Mouse (Mus musculus) urinary bladder, postnatal 4 days (tissue): ENCODE data around the gene Rbms2.
"Not testable (repeated sequence)": the region's sequence is repeated elsewhere in the genome, so short reads cannot be mapped to it uniquely, and the experiment has no call there.

Experiments used
- DNase-seq, 2 experiments: peaks; one replicate each; pipeline ENCODE4 v3.0.0; 2021 to 2022; ENCODE audit warnings: low spot score in 2 of 2

The Rbms2 gene

DNA sequence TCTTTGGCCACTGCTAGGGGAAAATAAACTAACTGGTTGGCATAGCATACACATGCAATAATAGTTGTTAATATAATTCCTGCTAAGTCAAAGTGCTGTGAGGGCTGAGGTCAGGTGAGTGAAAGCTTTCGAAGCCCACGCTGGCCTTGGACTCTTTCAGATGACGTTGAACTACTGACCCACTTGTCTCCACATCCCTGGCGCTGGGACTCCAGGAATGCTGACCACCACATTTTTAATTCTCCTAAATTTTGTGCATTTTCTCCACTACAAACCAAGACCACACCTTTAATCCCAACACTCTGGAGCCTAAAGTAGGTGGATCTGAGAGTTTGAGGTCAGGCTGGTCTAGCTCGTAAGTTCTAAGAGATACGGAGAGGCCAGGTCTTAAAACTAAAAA is 13.0 kb upstream of the Rbms2 start:
- no peak for DNase-seq

DNA sequence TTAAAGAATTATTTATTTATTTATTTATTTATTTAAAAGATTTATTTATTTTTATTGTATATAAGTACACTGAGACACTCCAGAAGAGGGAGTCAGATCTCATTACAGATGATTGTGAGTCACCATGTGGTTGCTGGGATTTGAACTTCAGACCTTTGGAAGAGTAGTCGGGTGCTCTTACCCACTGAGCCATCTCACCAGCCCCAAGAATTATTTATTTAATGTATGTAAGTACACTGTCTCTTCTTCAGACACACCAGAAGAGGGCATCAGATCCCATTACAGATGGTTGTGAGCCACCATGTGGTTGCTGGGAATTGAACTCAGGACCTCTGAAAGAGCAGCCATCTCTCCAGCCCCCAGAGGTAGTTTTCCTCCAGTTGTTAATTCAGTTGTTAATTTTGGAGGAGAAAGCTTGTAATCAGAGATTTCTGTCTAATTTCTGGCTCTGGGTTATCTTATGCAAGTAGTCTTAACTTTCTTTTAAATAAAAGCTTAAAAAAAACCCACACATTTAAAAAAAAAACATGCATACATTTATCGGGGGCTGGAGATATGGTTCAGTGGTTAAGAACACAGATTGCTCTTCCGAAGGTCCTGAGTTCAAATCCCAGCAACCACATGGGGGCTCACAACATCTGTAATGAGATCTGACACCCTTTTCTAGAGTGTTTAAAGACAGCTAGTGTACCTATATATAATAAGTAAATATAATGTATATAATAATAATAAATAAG is 12.1 kb upstream of the Rbms2 start:
- not testable (repeated sequence) for DNase-seq

DNA sequence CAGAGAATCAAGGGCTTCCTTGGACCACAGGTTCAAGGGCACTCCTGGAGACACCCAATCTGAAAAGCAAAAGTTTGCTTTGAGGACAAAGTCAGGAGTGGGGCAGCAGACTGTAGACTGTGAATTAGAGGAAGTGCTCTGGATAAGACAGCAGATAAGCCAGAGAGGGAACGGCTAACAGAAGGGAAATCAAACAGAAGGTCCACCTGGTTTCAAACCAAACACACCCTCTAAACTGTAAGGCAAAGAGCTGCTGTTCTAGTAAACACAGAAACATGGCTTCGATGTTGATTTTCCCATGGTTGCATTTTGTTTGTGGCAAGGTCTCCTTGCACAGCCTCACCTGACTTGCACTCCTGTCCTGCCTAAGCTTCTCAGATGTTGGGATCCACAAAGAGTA is 11.4 kb upstream of the Rbms2 start:
- no peak for DNase-seq

DNA sequence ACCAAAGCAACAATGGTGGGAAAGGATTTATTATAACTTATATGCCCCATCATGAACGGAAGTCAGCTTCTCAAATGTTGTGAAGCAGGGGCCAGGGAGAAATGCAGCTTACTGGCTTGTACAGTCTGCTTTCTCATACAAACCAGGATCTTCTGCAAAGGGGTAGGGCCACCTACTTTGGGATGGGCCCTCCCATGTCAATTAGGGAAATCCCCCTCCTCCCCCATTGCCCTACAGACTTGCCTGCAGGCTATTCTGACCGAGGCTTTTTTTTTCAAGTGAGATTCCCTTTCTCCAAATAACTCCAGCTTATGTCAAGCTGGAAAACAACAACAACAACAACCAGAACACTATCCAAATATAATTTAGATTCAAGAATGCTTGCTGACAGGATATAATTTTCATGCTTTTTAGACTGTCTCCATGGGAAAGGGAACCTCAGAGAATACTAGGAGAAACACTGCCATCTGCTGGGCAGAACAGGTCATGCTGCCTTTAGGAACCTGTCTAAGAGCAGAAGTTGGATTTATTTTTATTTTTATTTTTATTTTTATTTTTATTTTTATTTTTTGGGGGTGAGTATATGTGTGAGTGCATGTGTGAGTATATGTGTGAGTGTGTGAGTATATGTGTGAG is 8.3 kb upstream of the Rbms2 start:
- peak; percentile 31 to 81 for DNase-seq

DNA sequence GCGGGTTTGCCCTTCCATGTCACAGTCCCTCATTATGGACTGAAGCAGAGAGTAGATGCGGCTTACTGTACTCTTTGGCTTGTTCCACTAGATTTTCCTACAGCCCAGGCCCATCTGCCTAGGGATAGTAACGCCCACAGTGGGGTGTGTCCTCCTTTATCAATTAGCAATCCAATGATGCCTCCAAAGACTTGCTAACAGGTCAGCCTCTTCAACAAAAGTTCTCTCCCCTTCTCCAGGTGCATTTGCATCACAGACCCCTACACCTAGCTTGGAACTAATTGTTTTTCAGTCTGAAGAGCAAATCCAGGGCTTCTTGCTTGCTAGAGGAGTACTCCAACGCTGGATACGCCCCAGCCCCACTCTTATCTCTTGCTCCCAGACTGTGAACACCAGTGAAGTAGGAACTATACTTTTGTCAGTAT is 7.1 kb upstream of the Rbms2 start:
- no peak for DNase-seq

DNA sequence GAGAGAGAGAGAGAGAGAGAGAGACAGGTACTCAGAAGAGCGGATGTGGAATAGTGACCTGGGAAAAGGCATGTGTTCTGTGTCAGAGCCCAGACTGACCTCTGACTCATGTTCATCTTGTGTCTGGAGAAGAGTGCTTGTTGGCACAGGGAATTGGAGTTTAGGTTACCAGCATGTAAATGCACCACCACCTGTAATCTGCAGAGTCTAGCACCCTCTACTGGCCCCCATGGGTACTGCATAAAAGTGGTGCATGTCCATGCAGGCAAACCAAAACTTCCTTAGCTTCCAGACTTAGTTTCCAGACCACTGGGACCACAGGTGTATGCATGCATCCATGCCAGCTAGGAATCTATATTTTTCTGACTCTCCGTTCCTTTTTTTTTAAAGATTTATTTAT is 5.9 kb upstream of the Rbms2 start:
- DNase-seq: peak; percentile 66 to 77

DNA sequence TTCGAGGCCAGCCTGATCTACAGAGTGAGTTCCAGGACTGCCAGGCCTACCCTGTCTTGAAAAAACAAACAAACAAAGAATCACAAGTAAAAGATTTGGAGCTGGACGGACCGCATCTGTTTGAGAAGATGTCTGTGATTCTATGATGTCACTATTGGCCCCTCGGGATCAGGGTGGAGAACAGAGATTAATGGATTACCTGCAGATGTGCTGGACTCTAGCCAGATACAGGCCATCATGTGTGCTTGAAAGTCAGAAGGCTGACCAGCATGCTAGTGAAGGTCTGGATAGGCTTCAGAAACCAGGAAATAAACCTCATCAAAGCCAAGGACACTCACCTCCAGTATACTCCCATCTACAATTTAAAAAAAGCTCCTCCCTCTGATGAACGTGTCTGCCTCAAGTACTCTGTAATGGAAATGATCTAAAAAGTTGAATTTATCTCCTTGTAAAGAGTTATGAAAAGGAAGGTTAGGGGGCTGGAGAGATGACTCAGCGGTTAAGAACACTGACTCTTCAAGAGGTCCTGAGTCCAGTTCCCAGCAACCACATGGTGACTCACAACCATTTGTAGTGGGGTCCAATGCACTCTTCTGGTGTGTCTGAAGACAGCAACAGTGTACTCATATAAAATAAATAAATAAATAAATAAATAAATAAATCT is 5.3 kb upstream of the Rbms2 start:
- DNase-seq: no peak

DNA sequence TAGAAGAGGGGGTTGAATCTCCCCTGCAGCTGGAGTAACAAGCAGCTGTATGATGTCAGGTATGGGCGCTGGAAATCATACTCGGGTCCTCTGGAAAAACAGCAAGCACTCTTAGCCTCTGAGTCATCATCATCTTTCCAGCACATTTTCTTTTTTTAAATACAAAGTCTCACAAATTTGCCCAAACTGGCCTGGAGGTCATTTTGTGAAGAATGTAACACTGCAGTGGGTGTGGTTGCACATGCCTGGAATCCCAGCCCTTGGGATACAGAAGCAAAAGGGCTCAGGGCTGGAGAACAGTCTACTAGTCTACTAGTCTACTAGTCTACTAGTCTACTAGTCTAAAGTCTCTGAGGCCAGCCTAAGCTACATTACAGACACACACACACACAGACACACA is 4.2 kb upstream of the Rbms2 start:
- no peak for DNase-seq

DNA sequence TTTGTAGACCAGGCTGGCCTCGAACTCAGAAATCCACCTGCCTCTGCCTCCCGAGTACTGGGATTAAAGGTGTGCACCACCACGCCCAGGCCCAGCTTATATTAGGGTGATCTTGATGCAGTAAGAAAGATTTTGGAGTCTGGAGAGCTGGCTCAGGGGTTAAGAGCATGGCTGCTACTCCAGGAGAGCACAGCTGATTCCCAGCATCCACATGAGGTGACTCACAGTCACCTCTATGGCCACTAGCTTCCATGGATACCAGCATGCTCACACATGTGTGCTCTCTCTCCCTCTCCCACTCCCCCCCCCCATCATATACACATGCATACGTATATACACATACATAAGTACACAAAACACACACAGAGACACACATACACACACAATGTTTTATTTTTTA is 2.8 kb downstream of the Rbms2 start:
- no peak for DNase-seq

DNA sequence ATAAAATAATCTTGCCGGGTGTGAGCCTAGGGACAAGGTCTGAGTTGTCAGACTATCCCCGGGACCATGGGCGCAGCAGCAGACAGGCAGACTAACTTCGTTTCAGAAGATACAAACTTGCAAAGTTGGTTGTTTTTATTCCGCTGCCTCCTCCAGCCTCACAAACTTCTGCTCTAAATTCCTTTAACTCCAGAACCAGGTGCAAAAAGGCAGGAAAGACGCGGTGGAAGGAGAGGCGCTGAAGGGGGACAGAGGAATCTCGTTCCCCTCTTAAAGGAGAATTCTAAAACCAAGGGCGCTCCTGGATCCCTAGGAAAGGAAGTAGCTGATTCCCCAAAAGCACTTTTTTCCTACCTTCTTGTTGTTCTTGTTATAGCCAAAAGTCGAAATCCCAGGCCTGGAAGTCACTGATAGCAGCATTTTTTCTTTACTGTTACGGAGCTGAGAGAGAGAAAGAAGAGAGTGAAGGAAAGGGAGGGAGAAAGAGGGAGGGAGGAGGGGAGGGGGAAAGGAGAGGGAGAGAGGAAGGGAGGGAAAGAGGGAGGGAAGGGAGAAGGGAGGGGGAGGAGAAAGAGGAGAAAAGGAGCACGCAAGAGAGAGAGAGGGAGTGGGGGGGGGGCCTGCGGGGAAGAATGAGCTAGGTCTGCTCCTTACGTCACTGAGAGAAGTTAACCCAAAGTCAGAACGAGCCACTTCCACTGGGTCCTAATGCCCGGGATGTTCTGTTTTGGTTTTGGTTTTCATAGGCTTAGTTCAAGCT is 3.9 kb downstream of the Rbms2 start:
- peak; percentile 42 to 62 for DNase-seq

DNA sequence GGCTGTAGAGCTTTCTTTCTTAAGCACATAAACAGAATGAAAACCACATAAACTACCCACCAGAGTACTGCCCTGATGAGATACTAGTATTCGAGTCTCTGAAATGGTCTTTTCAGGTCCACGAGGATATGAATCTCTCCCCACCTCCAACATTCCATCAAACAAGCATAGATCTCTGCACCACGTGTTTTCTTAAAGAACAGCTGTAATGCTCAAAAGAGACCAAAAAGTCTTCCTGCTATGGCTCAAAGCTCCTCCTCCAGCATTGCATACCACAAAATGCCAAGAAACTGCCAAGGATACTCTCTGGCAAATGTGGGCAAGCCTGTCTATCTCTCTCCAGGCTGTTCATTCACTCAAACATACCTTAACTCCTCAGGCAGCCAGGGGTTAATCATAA is 4.8 kb downstream of the Rbms2 start:
- DNase-seq: no peak

DNA sequence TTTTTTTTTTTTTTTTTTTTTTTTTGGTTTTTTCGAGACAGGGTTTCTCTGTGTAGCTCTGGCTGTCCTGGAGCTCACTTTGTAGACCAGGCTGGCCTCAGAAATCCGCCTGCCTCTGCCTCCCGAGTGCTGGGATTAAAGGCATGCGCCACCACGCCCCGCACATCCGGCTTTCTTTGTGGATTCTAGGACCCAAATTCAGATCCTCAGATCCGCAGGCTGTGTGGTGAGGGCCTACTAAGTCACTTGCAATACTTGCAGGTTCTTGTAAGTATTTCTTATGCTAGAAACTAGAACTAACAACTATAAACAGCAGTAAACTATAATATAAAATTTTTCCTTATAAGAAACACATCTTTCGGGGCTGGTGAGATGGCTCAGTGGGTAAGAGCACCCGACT is 8.7 kb downstream of the Rbms2 start:
- DNase-seq: not testable (repeated sequence)

DNA sequence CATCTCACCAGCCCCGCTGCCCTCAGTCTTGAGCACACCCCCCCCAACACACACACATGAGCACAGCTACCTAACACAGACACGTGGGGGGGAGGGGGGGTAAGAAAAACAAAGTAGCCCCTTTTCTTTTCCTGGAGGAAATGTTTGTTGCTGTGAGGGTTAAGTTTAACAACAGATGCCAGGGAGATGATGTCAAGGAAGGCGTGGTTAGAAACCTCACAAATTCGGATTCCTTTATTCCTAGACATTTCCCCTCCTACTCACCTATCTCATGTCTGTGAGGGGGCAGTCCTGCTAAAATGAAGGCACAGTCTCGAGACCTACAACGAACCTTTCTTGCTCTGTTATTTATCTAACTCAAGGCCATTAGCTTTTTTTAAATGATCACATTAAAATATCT is 13.0 kb downstream of the Rbms2 start:
- no peak for DNase-seq

DNA sequence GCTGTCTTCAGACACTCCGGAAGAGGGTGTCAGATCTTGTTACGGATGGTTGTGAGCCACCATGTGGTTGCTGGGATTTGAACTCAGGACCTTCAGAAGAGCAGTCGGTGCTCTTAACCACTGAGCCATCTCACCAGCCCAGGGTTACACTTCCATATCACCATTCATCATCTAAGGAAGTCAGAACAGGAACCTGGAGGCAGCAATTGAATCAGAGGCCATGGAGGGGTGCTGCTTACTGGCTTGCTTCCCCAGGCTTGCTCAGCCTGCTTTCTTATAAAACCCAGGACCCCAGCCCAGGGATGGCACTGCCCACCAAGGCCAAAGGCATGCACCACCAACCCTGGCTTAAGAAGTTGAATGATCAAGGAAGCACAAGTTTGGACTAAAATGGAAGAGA is 14.4 kb downstream of the Rbms2 start:
- not testable (repeated sequence) for DNase-seq

DNA sequence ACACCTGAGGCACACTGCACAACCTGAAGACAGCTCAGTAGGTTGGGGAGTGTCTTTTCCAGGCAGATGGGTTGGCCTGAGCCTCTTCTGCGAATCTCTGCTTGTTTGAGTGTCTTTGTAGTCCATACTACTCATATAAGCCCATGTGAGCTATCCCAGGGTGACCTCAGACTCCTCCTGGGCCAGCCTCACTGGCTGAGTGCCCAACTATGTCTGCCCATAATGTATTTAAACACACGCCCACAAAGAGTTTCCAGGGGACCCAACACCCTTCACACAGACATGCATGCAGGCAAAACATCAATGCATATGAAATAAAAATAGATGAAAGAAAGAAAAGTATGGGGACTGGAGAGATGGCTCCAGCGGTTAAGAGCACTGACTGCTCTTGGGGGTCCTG is 26.1 kb downstream of the Rbms2 start:
- DNase-seq: no peak

DNA sequence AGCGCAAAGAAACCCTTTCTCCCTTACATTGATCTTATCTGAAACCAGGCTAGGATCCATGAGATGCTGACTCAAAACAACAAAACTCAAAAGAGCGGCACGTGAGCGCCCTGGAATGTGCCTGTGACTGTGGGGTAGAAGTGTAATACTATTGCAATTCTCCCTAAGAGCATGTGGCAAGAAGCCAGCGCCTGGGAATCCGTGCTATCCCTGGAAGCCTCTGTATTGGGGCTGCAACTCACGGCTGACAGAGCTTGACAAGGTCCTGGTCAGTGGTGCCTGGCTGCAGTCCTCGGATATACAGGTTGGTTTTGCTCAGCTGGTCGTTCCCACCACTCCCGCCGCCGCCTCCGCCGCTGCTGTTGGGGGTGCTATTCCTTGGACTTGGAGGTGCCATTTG is 29.2 kb downstream of the Rbms2 start:
- DNase-seq: peak; percentile 53 to 72

DNA sequence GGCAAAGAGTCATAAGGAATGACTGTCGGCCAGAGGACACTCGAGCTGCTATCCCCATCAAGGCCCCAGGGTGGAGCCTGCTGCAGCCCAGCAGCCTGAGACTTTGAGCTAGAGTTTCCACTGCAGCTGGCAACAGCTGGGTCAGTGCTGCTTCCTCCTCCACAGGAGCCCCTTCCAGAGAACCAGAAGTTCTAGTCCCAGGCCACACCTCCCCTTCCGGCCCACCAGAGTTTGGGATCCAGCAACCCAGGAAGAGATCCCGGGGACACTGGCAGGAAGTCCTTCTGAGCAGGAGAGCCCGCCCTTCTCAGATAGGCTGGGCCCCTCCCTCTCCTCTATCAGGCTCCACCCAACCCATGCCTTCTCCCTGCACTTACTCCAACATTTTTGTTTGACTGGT is 30.5 kb downstream of the Rbms2 start:
- DNase-seq: peak; percentile 85 to 90

DNA sequence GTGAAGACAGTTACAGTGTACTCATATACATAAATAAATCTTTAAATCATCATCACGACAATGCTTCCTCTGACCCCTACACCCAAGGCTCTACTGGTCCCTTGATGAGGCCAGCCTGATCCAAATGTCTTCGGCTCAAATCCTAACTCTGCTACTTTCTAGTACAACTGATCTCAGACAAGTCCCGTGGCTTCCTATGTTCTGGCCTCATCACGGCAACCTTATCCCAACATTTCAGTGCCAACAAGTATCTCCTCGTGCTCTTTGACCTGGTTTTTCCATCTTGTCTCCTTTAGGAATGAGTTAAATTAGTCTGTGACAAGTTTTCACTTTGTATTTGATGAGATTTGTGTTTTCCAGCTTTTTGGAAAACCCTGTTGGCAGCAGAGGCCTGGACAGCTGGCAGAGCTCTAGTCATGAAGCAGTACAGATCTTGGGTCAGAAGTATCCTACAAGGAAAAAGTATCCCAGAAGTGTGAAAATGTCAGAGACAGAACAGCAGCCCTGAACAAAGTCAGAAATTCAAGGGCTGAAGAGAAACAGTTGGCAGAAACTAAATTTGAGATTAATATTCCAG is 31.2 kb downstream of the Rbms2 start:
- DNase-seq: no peak

DNA sequence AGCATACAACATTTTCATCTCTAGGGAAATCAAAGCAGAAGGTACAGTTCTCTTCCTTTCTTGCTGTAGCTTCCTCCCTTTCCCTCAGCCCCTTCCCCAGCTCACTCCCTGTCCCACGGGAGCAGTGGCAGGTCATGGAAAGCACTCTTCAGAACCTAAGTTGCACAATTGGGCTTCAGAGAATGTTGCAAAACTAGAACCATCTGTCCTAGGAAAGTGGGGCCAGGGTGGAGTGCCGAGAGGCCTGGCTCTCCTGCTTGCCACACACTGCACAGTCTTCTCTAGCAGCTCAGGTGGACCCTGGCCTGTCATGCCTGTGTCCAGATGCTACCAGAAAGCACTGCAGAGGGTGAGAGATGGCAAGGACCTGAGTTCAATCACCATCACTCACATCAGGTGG is 35.1 kb downstream of the Rbms2 start:
- DNase-seq: no peak

DNA sequence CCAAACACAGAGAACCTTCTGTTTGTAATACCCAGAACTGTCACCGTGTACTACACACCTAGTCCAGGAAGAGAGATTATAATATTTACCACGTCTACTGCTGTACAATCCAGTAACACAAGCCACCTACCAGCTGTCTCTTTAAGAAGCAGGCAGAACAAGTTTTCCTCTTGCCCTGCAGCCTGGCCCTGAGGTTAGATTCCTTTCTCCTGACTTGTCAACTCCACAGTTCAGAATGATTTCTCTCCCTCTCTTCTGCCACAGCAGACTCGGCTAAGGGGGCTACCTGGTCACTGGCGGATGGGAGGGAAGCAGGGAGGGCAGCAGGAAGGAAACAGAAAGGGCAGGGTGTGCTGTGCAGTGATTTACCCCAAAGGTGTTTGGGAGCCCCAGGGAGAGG is 36.4 kb downstream of the Rbms2 start:
- DNase-seq: no peak

DNA sequence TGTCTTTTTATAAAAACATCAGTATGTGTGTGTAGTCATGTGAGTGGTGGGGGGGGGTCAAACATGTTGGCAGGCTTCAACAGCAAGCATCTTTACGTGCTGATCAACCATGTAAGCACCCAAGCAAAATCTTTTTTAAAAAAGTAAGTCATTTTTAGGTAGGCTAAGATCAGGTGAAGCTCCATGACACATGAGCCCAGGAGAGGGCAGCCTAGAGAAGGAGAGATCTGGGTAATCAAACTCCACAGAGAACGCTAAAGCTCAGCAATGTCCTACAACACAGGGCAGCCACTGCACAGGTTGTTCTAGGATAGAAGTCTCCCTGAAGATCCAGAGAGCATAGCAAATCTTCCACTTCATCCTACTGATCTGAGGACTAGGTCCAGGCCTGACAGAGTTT is 37.9 kb downstream of the Rbms2 start:
- DNase-seq: no peak
